Mouse (Mus musculus) thymus, adult 2 months (tissue): ENCODE data around the gene Rasl11a.

ENCODE experiments used
- CTCF ChIP-seq: fragments of 200-500 bp; IDR thresholded peaks from 2 replicates; pipeline ENCODE4 v1.5.1; 2012; ENCODE audit warnings: mild to moderate bottlenecking, control low read depth, low read length, moderate library complexity, borderline replicate concordance; ENCODE audit not compliant: control insufficient read depth, poor library complexity, insufficient read depth; ENCODE audit errors: extremely low read depth
- POLR2A ChIP-seq: fragments of 200-500 bp; IDR thresholded peaks from 2 replicates; pipeline ENCODE4 v1.6.1; 2012; ENCODE audit warnings: mild to moderate bottlenecking, low read length, control low read depth, moderate library complexity; ENCODE audit not compliant: control insufficient read depth, poor library complexity, insufficient read depth; ENCODE audit errors: extremely low read depth

GRCm38 (mm10) chr5:146866277-146866676 is 21.4 kb downstream of the Rasl11a start:
- TF ChIP-seq POLR2A (no peak), CTCF (no peak)
